Mouse (Mus musculus) v-Abl transformed pro-B cells (cell line): ENCODE results near the gene Rapgef3.

Source experiments
- in situ Hi-C, 2 experiments: fragments of 400-800 bp; cut with MboI; formaldehyde crosslinking; loops; one replicate each; pipeline ENCODE4 v1.15.1; 2025; ENCODE audit not compliant: unreplicated experiment in 2 of 2

The Rapgef3 gene

GRCm38 (mm10) chr15:97696616-97697015 is 71.2 kb downstream of the Rapgef3 start:
- in situ Hi-C loops = no loop called here
